Mouse (Mus musculus) megakaryocyte, adult 5-6 weeks (primary cell): ENCODE results near the gene Aspg. TPM values are rescaled to one million over a fixed set of nuclear protein-coding genes. Genes with fewer than 3 reads are reported as not detected.
A peak's percentile ranks its signal among the peaks of the same experiment; 100 is the strongest.

Experiments used
- ATAC-seq: 2 replicates; pipeline ENCODE4 v1.8.0; 2016; ENCODE audit warnings: mild to moderate bottlenecking, inconsistent platforms; ENCODE audit not compliant: poor library complexity, severe bottlenecking
- total RNA-seq, 2 experiments: library from RNA; stranded (forward) in 1 of 2; stranded (reverse) in 1 of 2; fragments of 153-499, 151-499 nt in 1 of 2; fragments of 221-1000, 200-1000 nt in 1 of 2; gene quantifications; 2 replicates each; pipeline versions ENCODE4 v1.2.3 to v1.2.4; 2015 to 2017

Aspg gene
- total RNA-seq, 2 experiments from 2014 or later, result not detected

DNA sequence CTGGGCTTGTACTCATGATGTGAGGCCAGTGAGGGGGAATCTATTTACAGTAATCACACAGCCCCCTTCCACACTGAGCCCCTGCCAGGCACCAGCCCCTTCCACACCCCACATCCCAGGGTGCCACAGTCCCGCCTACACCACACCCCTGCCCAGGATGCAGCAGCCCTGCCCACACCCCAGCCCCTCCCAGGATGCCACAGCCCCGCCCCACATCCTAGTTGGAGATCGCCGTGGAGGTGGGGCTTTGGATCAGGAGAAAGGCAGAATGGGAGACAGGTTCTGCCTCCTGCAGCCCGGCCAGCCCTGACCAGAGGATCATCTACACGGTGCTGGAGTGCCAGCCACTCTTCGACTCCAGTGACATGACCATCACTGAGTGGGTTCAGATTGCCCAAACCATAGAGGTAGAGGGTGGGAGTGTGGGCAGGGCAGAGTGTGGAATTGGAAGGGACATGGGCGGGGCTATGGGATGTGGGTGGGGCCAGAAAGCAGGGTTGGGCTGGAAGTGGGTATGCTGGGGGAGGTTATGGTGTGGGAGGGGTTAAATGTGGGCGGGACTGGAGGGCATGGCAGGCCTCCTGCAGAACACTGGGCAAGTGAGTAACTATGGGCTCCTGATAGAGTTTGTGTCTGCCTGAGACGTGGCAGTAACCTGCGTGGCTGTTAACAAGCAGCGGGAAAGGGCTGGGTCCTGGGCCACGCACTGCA is 6.4 kb downstream of the Aspg start:
- no peak for ATAC-seq

DNA sequence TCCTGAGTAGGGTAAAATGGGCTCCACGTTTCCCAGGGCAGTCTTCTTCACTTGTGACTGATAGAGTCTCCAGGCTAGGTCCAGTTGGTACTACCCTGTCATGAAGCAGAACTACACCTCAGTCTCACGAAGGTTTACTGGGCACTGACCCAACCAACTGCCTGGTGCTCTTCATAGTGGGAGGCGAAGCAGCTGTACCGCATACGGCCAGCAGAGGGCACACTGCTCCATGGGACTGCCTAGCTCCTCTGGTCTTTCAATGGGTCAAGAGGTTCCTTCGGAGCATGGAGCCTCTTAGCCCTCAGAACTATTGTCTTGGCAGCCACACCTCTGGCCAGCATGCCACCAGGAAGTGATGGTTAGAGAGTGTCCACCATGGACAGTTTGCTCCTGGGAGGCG is 7.2 kb downstream of the Aspg start:
- ATAC-seq, result peak; percentile 83

DNA sequence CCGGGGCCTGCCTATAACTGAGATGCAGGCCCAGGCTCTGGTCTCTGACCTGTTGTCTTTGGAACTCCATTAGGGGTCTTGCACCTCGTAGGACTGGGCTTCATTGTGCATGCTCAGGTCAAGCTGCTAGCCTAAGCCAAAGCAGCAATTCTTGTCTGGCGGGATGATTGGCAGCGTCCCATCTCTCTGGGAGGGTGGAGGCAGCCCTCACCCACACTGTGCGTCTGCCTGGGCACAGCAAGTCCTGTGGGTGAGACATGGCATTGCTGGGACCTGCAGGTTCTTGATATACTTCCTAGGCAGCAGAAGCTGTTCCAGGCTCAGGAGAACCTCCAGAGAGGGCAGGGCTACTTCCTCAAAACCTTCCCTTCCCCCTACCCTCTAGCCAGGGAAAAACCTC is 10.5 kb downstream of the Aspg start:
- no peak for ATAC-seq

DNA sequence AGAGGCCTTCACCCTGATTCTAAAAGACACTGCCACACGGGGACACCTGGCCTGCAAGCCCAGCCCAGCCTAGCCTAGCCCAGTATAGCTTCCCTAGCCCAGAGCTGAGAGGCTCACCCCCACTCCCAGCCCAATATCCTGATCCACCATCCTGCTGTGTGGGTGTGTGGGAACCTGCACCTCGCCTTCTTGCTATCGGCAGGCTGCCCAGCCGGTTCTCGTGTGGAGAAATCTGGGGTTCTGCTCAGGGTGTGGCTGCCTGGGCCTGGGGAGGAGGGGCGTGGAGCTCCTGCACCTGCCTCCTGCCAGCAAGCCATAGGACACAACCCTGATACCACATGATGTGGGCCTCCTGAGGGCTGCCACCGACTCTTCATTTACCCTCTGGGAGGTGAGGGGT is 11.2 kb downstream of the Aspg start:
- ATAC-seq, result no peak

DNA sequence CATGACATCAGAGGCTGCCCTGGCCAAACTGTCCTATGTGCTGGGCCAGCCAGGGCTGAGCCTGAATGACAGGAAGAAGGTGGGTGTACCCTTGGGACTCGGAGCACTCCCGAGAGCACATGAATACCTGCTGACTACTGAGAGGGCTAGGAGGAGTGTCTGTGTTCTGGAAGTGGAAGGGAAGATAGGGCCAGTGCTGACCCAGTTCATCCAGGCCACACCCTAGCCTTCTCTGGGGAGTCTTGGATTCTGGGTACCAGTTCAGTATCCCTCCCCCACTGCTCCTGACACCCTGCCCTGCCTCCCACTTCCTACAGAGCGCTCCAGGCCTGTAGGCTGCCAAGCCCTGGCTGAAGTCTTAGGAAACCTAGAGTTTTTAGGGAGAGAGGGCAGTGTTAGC is 14.7 kb downstream of the Aspg start:
- no peak for ATAC-seq

DNA sequence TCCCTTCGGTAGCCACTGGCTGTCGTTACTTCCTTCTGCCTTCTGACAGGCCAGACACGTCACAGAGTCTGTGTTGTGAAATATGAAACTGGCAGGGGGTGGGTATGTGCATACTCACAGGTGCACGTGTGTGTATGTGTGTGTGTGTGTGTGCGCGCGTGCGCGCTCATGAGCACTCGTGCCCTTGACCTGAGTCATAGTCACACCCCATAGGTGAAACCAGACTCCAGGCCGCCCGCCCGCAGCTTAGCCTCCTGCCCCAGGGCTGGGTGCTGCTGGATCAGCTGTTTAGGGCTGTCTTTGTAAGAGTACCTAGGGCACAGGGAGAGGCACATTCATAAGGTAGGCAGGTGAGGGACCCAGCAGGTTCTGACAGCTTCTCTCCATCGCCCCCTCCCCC is 19.4 kb downstream of the Aspg start:
- ATAC-seq, result peak; percentile 63

DNA sequence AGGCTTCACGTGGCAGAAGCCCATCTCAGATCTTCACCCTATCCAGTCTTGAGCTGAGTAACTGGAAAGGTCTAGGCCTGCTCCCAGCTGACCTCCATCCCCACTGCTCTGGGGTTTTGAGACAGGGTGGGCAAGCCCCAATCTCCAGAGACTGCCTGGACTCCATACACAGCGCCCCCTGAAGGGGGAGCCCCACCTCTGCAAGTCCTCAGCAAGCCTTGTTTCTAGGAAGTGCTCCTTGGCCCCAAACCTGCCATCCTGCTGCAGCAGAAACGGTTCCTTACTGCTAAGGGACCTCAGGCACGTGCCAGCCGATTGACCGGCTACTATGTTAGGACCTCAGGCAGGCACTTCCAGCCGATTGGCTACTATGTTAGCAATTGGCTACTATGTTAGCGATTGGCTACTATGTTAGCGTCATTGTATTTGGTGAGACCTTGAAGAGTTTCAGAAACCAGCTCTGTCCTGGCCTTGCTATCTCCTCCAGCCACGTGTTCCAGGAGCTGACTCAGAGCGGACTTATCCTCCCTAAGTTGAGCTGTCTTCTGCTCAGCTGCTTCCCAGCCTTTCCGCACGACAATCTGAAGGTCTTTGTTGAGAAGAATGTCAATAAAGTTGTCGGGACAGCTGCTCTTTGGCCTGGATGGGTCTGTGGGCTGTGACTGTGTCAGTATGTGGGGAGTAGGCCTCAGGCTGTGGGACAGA is 20.6 kb downstream of the Aspg start:
- no peak for ATAC-seq

DNA sequence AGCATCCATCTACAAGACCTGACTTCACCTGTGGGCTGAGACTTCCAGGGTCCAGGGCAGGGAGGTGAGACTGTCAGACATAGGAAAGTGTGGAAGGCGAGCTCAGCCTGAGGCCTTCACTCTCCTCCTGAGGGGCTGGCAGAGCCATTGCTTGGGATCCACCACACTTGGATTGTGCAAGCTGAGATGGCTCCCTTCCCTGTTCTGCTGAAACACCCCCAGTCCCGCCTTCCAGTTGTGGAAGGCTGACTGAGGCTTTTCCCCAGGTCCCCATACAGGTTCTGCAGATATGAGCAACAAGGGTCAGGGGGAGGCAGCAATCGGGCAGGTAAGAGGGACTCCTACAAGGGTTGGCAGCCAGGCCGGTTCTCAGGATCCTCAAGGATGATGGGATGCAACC is 22.0 kb downstream of the Aspg start:
- no peak for ATAC-seq

DNA sequence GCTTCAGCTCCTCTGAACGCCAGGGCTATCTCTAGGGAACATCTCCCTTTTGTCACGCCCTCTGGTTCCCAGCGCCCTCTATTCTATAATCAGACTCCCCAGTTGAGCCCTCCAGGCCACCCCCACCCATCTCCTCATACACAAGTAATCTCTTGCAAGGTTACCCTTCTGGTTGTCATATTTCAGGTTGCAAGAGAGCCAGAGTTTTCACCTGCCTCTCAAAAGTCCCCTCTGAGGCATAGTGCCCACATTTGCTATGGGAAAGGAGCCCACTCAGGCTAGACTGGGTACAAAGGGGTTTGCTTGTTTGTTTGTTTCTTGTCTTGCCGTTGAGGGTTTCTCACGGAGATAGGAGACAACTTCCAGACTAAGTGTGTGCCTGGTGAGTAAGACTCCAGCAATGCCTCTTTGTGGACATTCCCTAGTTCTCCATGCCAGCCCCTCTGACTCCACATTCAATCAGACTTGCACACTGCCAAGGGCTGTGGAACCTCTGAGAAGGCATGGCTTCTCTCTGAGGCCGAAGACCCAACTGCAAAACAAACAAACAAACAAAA is 22.9 kb downstream of the Aspg start:
- ATAC-seq, result no peak

DNA sequence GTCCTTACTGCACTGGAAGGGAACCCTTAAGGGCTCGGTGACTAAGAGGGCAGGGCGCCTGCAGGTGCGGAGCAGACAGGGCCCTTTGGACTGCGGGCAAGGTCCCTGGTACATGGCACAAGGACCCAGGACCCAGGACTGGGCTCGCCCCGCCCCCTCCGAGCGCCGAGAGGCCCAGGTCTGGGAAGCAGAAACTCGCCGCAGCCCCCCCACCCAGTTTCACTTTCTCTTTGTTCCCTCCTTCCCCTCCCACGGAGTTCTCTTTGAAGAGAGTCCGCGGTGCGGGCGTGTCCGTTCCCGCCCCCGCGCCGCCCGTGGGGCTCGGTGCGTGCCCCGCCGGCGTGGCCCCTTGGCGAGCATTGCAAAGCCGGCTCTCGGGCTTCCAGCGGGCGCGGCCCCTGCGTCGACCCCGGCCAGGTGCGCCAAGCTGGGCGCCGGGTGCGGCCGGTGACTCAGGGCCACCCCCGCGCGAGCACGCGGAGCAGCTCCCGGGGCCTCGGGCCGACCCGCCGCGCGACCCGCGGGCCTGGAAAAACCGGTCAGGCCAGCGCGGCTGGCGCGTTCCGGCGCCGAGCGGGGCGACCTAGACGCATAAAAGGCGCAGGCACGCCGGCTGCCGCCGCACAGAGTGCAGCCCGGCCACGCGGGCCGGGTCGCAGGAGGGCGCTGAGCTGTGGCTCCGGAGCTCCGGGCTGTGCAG is 23.8 kb downstream of the Aspg start:
- peak; percentile 67 for ATAC-seq

DNA sequence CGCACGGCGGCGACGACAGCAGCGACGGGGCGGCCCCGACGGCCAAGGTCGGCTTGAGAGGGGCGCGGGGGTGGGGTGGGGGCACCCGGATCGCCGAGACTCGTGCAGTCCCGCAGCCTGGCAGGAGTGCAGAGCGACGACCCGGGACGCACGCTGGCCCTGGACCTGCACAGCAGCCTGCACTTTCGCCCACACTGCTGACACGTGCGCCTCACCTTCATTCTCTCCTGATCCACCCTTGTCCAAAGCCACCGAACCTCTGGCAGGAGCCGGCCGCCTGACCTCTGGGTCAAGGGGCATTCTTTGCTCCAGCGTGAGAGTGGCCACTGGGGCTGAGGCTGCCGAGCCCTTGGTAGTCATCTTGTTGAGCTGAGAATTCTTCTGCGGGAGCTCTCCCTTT is 24.5 kb downstream of the Aspg start:
- no peak for ATAC-seq

DNA sequence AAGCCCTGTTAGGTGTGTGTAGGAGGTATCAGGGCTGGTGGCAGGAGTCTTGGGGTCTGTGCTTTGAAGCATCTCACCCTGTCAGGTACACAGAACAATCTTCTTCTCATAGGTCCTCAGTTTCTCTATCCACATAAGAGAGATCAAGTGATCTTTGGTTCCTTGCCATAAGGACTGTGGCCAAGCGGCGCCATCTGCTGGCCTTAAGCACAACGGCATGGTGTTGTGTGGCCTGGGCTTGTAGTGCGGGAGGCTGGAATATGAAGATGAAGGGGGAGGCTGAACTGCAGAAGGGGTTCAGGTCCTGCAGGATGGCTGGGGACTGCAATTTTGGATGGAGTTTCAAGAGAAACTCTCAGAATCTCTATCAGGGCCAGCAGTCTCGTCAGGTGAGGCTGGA is 33.8 kb downstream of the Aspg start:
- peak; percentile 69 for ATAC-seq

DNA sequence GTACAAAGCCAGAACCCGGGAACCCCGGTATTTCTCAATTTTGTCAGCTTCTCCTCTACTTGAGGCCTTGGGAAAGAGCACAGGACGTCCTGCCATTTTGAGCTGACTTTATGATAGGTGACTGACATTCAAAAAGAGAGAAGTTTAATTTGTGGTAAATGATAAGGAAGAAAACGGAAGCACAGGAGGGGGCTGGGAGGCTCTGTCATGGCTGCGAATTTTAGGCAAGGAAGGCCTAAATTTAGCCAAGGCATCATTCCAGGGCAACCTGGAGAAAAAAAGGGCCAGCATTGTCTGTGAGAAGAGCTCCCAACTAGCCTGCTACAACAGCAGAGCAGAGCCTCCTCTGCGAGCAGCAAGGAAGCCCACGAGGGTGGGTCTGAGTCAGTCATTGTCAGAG is 34.3 kb downstream of the Aspg start:
- no peak for ATAC-seq

DNA sequence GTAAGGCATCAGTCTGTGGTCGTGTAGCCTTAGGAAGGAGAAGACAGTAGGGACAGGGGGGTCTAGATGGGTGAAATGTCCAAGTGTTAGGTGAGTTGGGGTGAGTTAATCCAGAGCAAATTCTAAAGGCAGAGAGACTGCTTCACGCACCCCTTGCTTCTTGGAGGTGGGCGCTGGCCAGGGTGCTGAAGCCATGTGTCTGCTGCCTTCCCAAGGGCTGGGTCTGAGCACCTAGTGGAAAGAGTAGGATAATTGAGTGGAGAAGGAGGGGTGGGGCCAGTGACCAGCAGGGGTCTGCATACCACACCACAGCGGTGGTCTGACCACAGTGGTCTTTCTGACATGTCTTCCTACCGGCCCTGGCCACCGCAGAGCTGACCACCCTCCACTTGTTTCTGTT is 34.8 kb downstream of the Aspg start:
- no peak for ATAC-seq

DNA sequence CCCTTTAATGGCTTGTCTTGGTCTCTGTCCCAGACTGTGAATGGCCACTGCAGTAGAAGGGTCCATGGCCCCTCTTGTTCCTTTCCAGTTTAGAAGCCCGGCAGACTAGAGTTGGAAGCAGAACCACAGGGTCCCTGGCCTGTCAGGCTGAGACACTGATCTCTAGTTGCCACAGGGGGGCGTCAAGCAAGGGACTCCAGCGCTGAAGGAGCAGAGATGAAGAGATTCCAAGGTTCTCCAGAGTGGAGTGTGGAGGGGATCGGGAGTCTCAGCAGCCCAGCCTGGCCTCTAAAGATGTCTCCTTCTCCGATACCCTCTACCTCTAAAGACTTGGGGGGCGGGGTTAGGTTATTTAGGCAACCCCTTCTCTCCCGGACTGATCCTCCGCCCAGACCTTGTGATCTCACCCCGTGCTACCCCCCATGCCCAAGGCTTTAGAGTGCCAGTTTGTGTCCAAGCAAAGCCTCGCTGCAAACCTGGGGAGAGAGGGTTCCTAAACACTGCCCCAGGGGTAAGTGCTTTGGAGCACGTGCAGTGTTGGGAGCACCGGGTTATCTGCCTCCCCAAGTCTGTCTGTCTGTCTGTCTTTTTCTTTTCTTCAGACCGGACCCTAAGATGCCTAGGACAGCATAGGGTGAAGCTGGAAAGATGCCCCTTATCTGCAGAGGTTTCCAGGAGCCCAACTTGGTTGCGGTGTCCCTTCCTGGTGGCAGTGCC is 36.8 kb downstream of the Aspg start:
- ATAC-seq, result no peak

DNA sequence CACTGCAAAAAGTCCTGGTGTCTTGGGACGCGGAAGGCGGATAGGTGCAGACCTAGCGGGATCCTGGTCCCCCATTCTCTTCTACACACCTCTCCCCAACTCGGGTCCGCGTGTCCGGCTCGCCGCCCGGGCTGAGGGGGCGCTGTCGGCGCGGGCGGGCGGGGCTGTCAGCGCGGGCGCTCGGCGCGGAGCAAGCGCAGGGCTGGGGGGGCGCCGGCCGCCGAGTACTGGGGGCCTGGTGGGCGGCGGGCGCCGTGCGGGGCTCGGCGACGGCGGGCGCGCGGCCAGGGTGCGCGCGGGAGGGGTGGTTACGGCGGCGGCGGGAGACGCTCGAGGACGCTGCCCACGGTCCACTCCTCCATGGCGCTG is 37.3 kb downstream of the Aspg start:
- ATAC-seq, result no peak

DNA sequence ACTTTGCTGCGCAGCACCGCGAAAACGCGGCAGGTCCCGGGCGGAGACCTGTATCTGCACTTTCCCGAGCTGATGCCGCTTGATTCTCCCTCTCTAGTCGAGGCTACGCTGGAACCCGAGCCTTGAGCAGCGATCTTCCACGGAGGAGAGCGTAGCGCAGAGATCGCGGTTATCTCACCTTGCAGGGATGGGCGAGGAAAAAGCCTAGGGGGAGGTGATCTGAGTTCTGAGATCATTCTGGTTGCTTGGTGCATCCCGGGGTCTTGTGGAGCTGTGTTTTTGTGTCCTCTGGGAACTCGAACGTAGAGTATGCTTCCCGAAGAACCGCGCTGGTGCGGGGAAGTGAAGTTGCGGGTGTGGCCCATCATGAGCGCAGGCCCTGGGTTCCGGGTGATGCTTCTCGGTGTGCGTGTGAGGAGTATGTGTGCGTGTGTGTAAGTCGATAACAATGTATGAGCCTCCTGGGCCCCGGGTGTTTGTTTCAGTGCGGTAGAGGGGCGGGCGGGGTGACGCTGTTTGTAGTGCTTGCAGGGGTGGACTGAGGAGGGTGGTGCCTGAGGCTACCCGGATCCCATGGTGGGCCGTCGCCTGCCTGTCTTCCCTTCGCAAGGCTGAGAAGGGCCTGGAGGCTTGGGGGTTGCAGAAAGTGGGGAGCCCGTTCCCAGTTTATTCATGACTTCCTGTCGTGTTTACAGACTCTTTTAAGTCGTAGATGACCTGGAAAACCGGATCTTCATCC is 38.1 kb downstream of the Aspg start:
- no peak for ATAC-seq

DNA sequence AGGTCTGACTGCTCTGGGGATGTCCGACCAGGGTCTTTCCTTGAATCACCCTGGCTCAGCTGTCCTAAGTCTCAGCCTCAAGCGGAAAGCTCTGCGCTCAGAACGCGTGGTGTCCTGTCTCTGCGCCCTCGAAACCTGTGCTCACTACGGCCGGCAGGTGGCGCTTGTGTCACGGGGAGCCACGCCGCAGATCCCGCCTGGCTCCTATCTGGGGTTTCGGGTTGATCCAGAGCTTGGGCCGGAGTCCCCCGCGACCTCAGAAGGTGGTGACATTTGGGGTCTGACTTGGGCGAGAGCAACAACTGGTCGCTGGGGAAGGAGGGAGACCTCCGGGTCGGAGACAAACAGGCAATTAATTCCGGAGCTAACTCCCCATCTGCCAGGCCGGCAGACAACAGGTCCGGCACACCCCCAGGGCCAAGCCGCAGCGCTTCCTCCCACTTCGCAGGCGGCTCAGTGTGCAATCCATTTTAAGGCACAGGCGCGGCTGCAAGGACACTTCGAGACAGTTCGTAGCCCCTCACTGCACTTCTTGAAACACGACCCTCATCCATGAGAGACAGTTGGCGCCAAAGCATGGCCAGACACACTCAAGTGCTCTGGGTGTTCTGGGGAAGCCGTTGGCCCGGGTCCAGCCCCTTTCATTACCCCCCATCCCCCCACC is 38.9 kb downstream of the Aspg start:
- ATAC-seq, result peak; percentile 86

DNA sequence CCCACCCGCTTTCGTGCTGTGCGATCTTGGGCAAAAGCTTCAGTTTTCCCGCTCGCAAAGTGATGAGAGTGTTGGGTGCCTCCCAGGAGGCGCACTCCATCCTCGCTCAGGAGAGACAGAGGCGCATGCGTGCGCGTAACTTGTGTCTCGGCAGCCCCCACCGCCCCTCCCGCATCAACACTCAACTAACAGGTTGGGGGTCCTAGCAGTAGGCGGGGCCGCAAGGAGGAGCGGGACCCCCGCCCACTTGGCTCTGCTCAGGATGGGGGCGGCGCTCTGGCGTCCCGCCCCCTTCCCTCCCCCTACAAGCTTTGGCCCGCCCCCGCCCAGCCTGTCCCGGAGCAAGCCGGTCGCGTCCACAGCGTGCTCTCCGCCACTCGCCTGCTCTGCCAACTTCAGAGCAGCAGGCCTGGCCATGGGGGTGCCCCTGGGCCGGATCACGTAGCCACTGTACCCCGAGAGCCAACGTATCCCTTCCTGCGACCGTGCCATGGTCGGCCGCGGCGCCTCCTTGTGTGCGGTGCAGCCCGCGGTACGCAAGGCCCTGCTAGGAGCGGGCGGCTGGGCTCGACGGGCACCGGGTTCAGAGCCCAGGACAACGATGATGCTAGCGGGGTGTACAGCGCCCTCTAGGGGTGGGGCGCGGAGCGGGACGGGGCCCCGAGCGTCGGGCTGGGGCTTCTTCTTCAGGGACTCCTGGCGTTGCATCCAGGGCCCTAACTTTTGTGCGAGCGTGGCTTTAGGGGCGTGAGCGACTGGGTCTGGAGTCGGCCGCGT is 39.6 kb downstream of the Aspg start, which contains the start of gene Kif26a:
TSS of gene Kif26a (plus strand) at position 334 of the 777 bp plus-strand sequence.
- no peak for ATAC-seq
